Mouse (Mus musculus) heart, embryonic 10.5 days (tissue): Measurements from ENCODE around the gene Npas4. TPM values are rescaled to one million over a fixed set of nuclear protein-coding genes. Genes with fewer than 3 reads are reported as not detected.

Experiments
- polyA plus RNA-seq: library from polyadenylated mRNA; unstranded; fragments of >200 nt; fragmentation: Nextera tagmentation; extraction: Ambion mirVana; gene quantifications from 2 replicates; pipeline ENCODE4 v1.2.1, GENCODE M21; 2016

The Npas4 gene
- polyA plus RNA-seq, 1 experiment from 2014 or later, result 0.24 TPM

Other genes starting within 250 kb of the Npas4 start
- 44.8 and 59.1 TPM in 2 replicates for gene Rbm4b, start 233.8 kb downstream of the Npas4 start, polyA plus RNA-seq
- gene Rbm4, start 196.4 kb downstream of the Npas4 start, polyA plus RNA-seq, result 59.6 and 68.1 TPM in 2 replicates
- 21.5 and 23.0 TPM in 2 replicates for gene Gm21992, start 178.7 kb downstream of the Npas4 start, polyA plus RNA-seq
- gene Rbm14, start 178.7 kb downstream of the Npas4 start, polyA plus RNA-seq, result 78.0 and 92.7 TPM in 2 replicates
- gene Ccs, start 151.0 kb downstream of the Npas4 start, polyA plus RNA-seq, result 39.7 and 54.2 TPM in 2 replicates
- gene Ccdc87, start 150.9 kb downstream of the Npas4 start, polyA plus RNA-seq, result 0.17 TPM in 1 of 2 replicates, not detected in the other
- gene Ctsf, start 135.2 kb downstream of the Npas4 start, polyA plus RNA-seq, result 30.3 and 32.2 TPM in 2 replicates
- 6.8 and 9.9 TPM in 2 replicates for gene Actn3, start 112.4 kb downstream of the Npas4 start, polyA plus RNA-seq
- gene Zdhhc24, start 111.6 kb downstream of the Npas4 start, polyA plus RNA-seq, result 10.2 and 12.3 TPM in 2 replicates
- 3.1 and 3.2 TPM in 2 replicates for gene Bbs1, start 83.7 kb downstream of the Npas4 start, polyA plus RNA-seq
- 155 and 156 TPM in 2 replicates for gene Dpp3, start 62.0 kb downstream of the Npas4 start, polyA plus RNA-seq
- 0.32 and 1.0 TPM in 2 replicates for gene Peli3, start 47.2 kb downstream of the Npas4 start, polyA plus RNA-seq
- gene Mrpl11, start 28.2 kb downstream of the Npas4 start, polyA plus RNA-seq, result 128 and 142 TPM in 2 replicates
- 7.6 and 12.0 TPM in 2 replicates for gene Slc29a2, start 33.5 kb upstream of the Npas4 start, polyA plus RNA-seq
- gene B4gat1, start 48.5 kb upstream of the Npas4 start, polyA plus RNA-seq, result 42.8 and 47.8 TPM in 2 replicates
- 1.6 and 2.5 TPM in 2 replicates for gene AC124502.3, start 48.6 kb upstream of the Npas4 start, polyA plus RNA-seq
- gene Brms1, start 51.0 kb upstream of the Npas4 start, polyA plus RNA-seq, result 47.1 and 58.1 TPM in 2 replicates
- gene Rin1, start 60.2 kb upstream of the Npas4 start, polyA plus RNA-seq, result 4.0 and 5.3 TPM in 2 replicates
- gene Cd248, start 77.8 kb upstream of the Npas4 start, polyA plus RNA-seq, result 19.0 and 43.4 TPM in 2 replicates
- 6.4 and 7.6 TPM in 2 replicates for gene Tmem151a, start 95.2 kb upstream of the Npas4 start, polyA plus RNA-seq
- gene Yif1a, start 98.2 kb upstream of the Npas4 start, polyA plus RNA-seq, result 94.9 and 104 TPM in 2 replicates
- 4.6 and 12.7 TPM in 2 replicates for gene Cnih2, start 108.2 kb upstream of the Npas4 start, polyA plus RNA-seq
- gene Rab1b, start 116.8 kb upstream of the Npas4 start, polyA plus RNA-seq, result 261 and 263 TPM in 2 replicates
- gene Klc2, start 128.2 kb upstream of the Npas4 start, polyA plus RNA-seq, result 23.7 and 27.0 TPM in 2 replicates